Mouse (Mus musculus) hematopoietic stem cell, adult 5-6 weeks (primary cell): ENCODE results near the gene Slc16a12. TPM values are rescaled to one million over a fixed set of nuclear protein-coding genes. Genes with fewer than 3 reads are reported as not detected.

Experiments
- ATAC-seq, 2 experiments: fragments of 125-278 bp in 1 of 2; replicated peaks in 1 of 2; 2 replicates each; pipeline ENCODE4 v1.8.0; 2016 to 2017; ENCODE audit warnings: inconsistent platforms in 2 of 2, mild to moderate bottlenecking in 2 of 2, moderate number of reproducible peaks in 2 of 2, low read depth in 1 of 2, moderate TSS enrichment in 1 of 2; ENCODE audit not compliant: low FRiP score in 2 of 2, poor library complexity in 2 of 2, severe bottlenecking in 2 of 2, insufficient read depth in 1 of 2, low TSS enrichment in 1 of 2
- total RNA-seq: library from RNA; stranded (forward); fragments of 172-1452, 232-1000 nt; gene quantifications from 2 replicates; pipeline ENCODE4 v1.2.3, GENCODE M21; 2017

The Slc16a12 gene
- total RNA-seq, 1 experiment from 2014 or later, result 3.0 TPM

GRCm38 (mm10) chr19:34642616-34643015 is 104.5 kb downstream of the Slc16a12 start:
- no peak for ATAC-seq

- ATAC-seq, result peak; percentile 92 to 93
Measured at GRCm38 (mm10) chr19:34640623-34641022, 106.5 kb downstream of the Slc16a12 start, which contains the start of the genes Ifit1bl2 and Ifit1. TSS of gene Ifit1bl2 (minus strand) at chr19:34640743. TSS of gene Ifit1 (plus strand) at chr19:34640871.

GRCm38 (mm10) chr19:34636933-34637557 is 110.0 kb downstream of the Slc16a12 start:
- ATAC-seq, result peak; percentile 48 to 52; a peak in 1 of 4 replicates

- ATAC-seq, result peak in 1 of 2 experiments; percentile 75; a peak in 1 of 4 replicates
Measured at GRCm38 (mm10) chr19:34633484-34633883, 113.6 kb downstream of the Slc16a12 start.

GRCm38 (mm10) chr19:34631487-34631886 is 115.6 kb downstream of the Slc16a12 start:
- ATAC-seq, result no peak

GRCm38 (mm10) chr19:34627496-34627895 is 119.6 kb downstream of the Slc16a12 start:
- ATAC-seq, result no peak

- ATAC-seq, result peak in 1 of 2 experiments; percentile 66; a peak in 1 of 4 replicates
Measured at GRCm38 (mm10) chr19:34624663-34625062, 122.4 kb downstream of the Slc16a12 start.

GRCm38 (mm10) chr19:34623781-34624180 is 123.3 kb downstream of the Slc16a12 start:
- ATAC-seq, result no peak

GRCm38 (mm10) chr19:34620871-34621270 is 126.2 kb downstream of the Slc16a12 start:
- no peak for ATAC-seq

Other genes with a start within 250 kb of the Slc16a12 start
- 31.0 and 34.5 TPM in 2 replicates for gene Lipa, start 219.8 kb downstream of the Slc16a12 start, total RNA-seq
- 28.9 and 29.6 TPM in 2 replicates for gene Ifit2, start 196.6 kb downstream of the Slc16a12 start, total RNA-seq
- gene Ifit3, start 163.8 kb downstream of the Slc16a12 start, total RNA-seq, result 5.3 and 14.1 TPM in 2 replicates
- 2.6 and 3.6 TPM in 2 replicates for gene Ifit1bl1, start 145.3 kb downstream of the Slc16a12 start, total RNA-seq
- gene Ifit3b, start 139.3 kb downstream of the Slc16a12 start, total RNA-seq, result 0.74 and 0.94 TPM in 2 replicates
- 0.74 and 1.4 TPM in 2 replicates for gene Ifit1bl2, start 106.5 kb downstream of the Slc16a12 start, total RNA-seq
- 5.9 and 15.4 TPM in 2 replicates for gene Ifit1, start 106.4 kb downstream of the Slc16a12 start, total RNA-seq
- 9.2 and 12.1 TPM in 2 replicates for gene Pank1, start 132.2 kb upstream of the Slc16a12 start, total RNA-seq
- gene Kif20b, start 175.1 kb upstream of the Slc16a12 start, total RNA-seq, result 91.3 and 96.2 TPM in 2 replicates